12 mouse cellular contexts compared by ENCODE assay signal in genomic region chr4:134351329-134352260, GRCm38 (mm10). TPM values are rescaled to one million over a fixed set of nuclear protein-coding genes. Genes with fewer than 3 reads are reported as not detected.
DNase-seq lines count a peak whose midpoint lies in the region; ATAC-seq and TF ChIP-seq lines count a peak whose summit lies in the region.
"Had no signal": no experiment of that assay in that cellular context is flagged by ENCODE, and none has a peak within 500 bp of the region (broad histone marks: within the 10 kb centered on the region; RNA-seq: fewer than 3 reads in every experiment).

No protein-coding gene starts in this region.

- no peak overlapping the region; the same call in 1 of the 2 replicates for H3K9ac ChIP-seq in lung, embryonic 14.5 days
- H3K9ac ChIP-seq: heart, embryonic 15.5 days; liver, embryonic 15.5 days had no signal

- intact Hi-C loops in gastrocnemius, adult 2 months (cut with DNase I): no loop called here

- CTCF ChIA-PET in Patski (lab: Charles Lee): interaction anchor here (2.7 kb wide), 1 partner anchor 59 kb away, joined by 8 read pairs; no protein-coding TSS in a partner anchor

- no peaks in the 10 kb centered on the region for H3K9me3 ChIP-seq in lung, embryonic 14.5 days (ENCODE audit: low read depth, low read length)
- H3K9me3 ChIP-seq: heart, embryonic 15.5 days; liver, embryonic 15.5 days had no signal

- TF ChIP-seq CTCF in gastrocnemius, adult 2 months (IDR thresholded peaks at IDR 0.05): no peak
- TF ChIP-seq CTCF in lung, embryonic 14.5 days (IDR thresholded peaks at IDR 0.05; ENCODE audit: low read depth): no peak
- TF ChIP-seq CTCF in Patski (IDR thresholded peaks at IDR 0.05): no peak

- H3K27ac ChIP-seq in gastrocnemius, adult 2 months: peak overlapping the region; percentile 64
- no peak overlapping the region for H3K27ac ChIP-seq in lung, embryonic 14.5 days (ENCODE audit: low read depth)
- H3K27ac ChIP-seq: heart, embryonic 15.5 days; left cerebral cortex, adult 2 months; liver, embryonic 15.5 days had no signal

- DNase-seq in gastrocnemius, adult 2 months: no peak
- no peak for DNase-seq in gastrocnemius, postnatal 25 days
- peak; percentile 42 for DNase-seq in lung, embryonic 14.5 days
- DNase-seq in lung, adult 18-20 months: no peak
- peak; percentile 46 for DNase-seq in Patski (ENCODE audit: low read depth, low spot score)
- peak; percentile 52 for DNase-seq in kidney, postnatal 10 days
- no peak for DNase-seq in spleen, adult 18-20 months
- no peak for DNase-seq in cerebellum, adult 11 months

- no peak for ATAC-seq in lung, embryonic 14.5 days (ENCODE audit: insufficient read depth)
- peak; percentile 47 for ATAC-seq in Patski
- ATAC-seq: forebrain, embryonic 14.5 days had no signal

- POLR2A ChIA-PET in Patski (lab: Charles Lee): no interaction called here

- no peak overlapping the region for H3K4me3 ChIP-seq in gastrocnemius, adult 2 months
- no peak overlapping the region for H3K4me3 ChIP-seq in lung, embryonic 14.5 days (ENCODE audit: low read depth, low read length)
- H3K4me3 ChIP-seq: heart, embryonic 15.5 days; left cerebral cortex, adult 2 months; liver, embryonic 15.5 days had no signal

- WGBS in lung, embryonic 14.5 days: 42% methylated on average over 18 of the region's 18 CpGs

- no peak overlapping the region for H3K4me2 ChIP-seq in lung, embryonic 14.5 days
- H3K4me2 ChIP-seq: heart, embryonic 15.5 days; liver, embryonic 15.5 days had no signal

- no peaks in the 10 kb centered on the region for H3K4me1 ChIP-seq in lung, embryonic 14.5 days (ENCODE audit: insufficient read depth)

- H3K36me3 ChIP-seq in lung, embryonic 14.5 days (ENCODE audit: insufficient read depth): no peaks in the 10 kb centered on the region
- H3K36me3 ChIP-seq: heart, embryonic 15.5 days; liver, embryonic 15.5 days had no signal

- no peaks in the 10 kb centered on the region for H3K27me3 ChIP-seq in lung, embryonic 14.5 days (ENCODE audit: insufficient read depth, low read length)
- H3K27me3 ChIP-seq in Patski: no peaks in the 10 kb centered on the region
- H3K27me3 ChIP-seq: liver, embryonic 15.5 days had no signal

- in situ Hi-C loops in Patski (cut with MboI; ENCODE audit: low pct_unique_long_range_greater_than_20kb): no loop called here

RNA-seq across cellular contexts. Expression of gene Slc30a2, which starts 8.6 kb away (rescaled TPM):
- total RNA-seq in gastrocnemius, adult 2 months (2021): 10 to 100 TPM in 1 of 2 experiments, 1 to 10 TPM in 1; 4.4 to 25.8 TPM
- 1 to 10 TPM; 1.4 to 7.2 TPM for total RNA-seq in gastrocnemius, postnatal 25 days (2021)
- polyA plus RNA-seq in lung, embryonic 14.5 days (2014; fragmentation: Nextera tagmentation; extraction: Ambion mirVana): 0.05 TPM in 1 of 2 replicates, not detected in the other
- polyA plus RNA-seq in Patski (2021): not detected
- total RNA-seq: left cerebral cortex, adult 2 months had no signal

RNA-seq across cellular contexts. Expression of gene Extl1, which starts 32.1 kb away (rescaled TPM):
- total RNA-seq in gastrocnemius, adult 2 months (2021): 10 to 100 TPM; 25.1 to 27.8 TPM
- 10 to 100 TPM; 25.5 to 29.2 TPM for total RNA-seq in gastrocnemius, postnatal 25 days (2021)
- 2.9 and 3.7 TPM in 2 replicates for polyA plus RNA-seq in lung, embryonic 14.5 days (2014; fragmentation: Nextera tagmentation; extraction: Ambion mirVana)
- 0.98 TPM for polyA plus RNA-seq in Patski (2021)

RNA-seq across cellular contexts. Expression of gene Trim63, which starts 36.7 kb away (rescaled TPM):
- 100 to 1,000 TPM; 250 to 325 TPM for total RNA-seq in gastrocnemius, adult 2 months (2021)
- total RNA-seq in gastrocnemius, postnatal 25 days (2021): 100 to 1,000 TPM; 113 to 253 TPM
- polyA plus RNA-seq in lung, embryonic 14.5 days (2014; fragmentation: Nextera tagmentation; extraction: Ambion mirVana): 0.28 TPM in 1 of 2 replicates, not detected in the other
- polyA plus RNA-seq in Patski (2021): 0.36 TPM
- polyA plus RNA-seq: forebrain, embryonic 14.5 days had no signal

RNA-seq across cellular contexts. Expression of gene Pafah2, which starts 44.5 kb away (rescaled TPM):
- total RNA-seq in gastrocnemius, adult 2 months (2021): 1 to 10 TPM; 2.6 to 4.0 TPM
- 1 to 10 TPM; 3.2 TPM for total RNA-seq in gastrocnemius, postnatal 25 days (2021)
- 10.5 and 12.2 TPM in 2 replicates for polyA plus RNA-seq in lung, embryonic 14.5 days (2014; fragmentation: Nextera tagmentation; extraction: Ambion mirVana)
- polyA plus RNA-seq in Patski (2021): 36.0 TPM

Comparison
In these comparisons a context has a peak if more than half of its experiments do, and no peak if none do; other contexts are left out.
1. DNase-seq: peak in lung, embryonic 14.5 days (single experiment), Patski (single experiment) and kidney, postnatal 10 days (single experiment); none in gastrocnemius, adult 2 months (single experiment), gastrocnemius, postnatal 25 days (single experiment), lung, adult 18-20 months (0 of 2), spleen, adult 18-20 months (0 of 2) and cerebellum, adult 11 months (single experiment).